Mouse (Mus musculus) CH12.LX (cell line): ENCODE data around the gene Nab2. TPM values are rescaled to one million over a fixed set of nuclear protein-coding genes. Genes with fewer than 3 reads are reported as not detected.

Experiments used
- DNase-seq: peaks from one replicate; pipeline ENCODE4 v3.0.0-alpha.2; 2013; ENCODE audit errors: extremely low read depth
- H3K27ac ChIP-seq: 2 replicates; pipeline ENCODE4 v1.5.1; 2012; ENCODE audit warnings: low read depth, mild to moderate bottlenecking, control low read depth, moderate library complexity; ENCODE audit not compliant: insufficient read depth
- H3K27me3 ChIP-seq: replicated peaks from 2 replicates; pipeline ENCODE3; 2012; ENCODE audit warnings: inconsistent platforms
- H3K36me3 ChIP-seq, 2 experiments: replicated peaks in 1 of 2; 2 replicates each; pipeline versions ENCODE3 to v1.6.1; 2012; ENCODE audit warnings: inconsistent platforms in 1 of 2, low read length in 1 of 2, mild to moderate bottlenecking in 1 of 2, mixed read lengths in 1 of 2, moderate library complexity in 1 of 2; ENCODE audit not compliant: control insufficient read depth in 1 of 2, insufficient read depth in 1 of 2
- H3K4me1 ChIP-seq, 2 experiments: 2 replicates each; pipeline ENCODE4 v1.6.1; 2012; ENCODE audit warnings: inconsistent platforms in 1 of 2, moderate library complexity in 1 of 2; ENCODE audit not compliant: insufficient read depth in 2 of 2, control insufficient read depth in 1 of 2
- H3K4me2 ChIP-seq: 2 replicates; pipeline ENCODE4 v1.6.1; 2012; ENCODE audit warnings: low read depth, mild to moderate bottlenecking, control low read depth; ENCODE audit not compliant: poor library complexity, insufficient read depth, severe bottlenecking
- H3K4me3 ChIP-seq, 3 experiments: fragments of 150-350 bp in 1 of 3; sonication (generic) in 1 of 3; replicated peaks in 1 of 3; 2 replicates each; pipeline versions ENCODE3 to v1.5.1; 2011 to 2012; ENCODE audit warnings: low read depth in 2 of 3, low read length in 2 of 3, mild to moderate bottlenecking in 2 of 3, moderate library complexity in 2 of 3, control low read depth in 1 of 3, improper control_type of control experiment in 1 of 3, inconsistent platforms in 1 of 3, mixed read lengths in 1 of 3; ENCODE audit not compliant: poor library complexity in 1 of 3
- H3K79me2 ChIP-seq: replicated peaks from 2 replicates; pipeline ENCODE4 v1.6.1; 2012; ENCODE audit warnings: mild to moderate bottlenecking, moderate library complexity; ENCODE audit not compliant: control insufficient read depth, poor library complexity, insufficient read depth, severe bottlenecking; ENCODE audit errors: extremely low read depth
- H3K9ac ChIP-seq: 2 replicates; pipeline ENCODE4 v1.6.1; 2012; ENCODE audit warnings: low read depth, mild to moderate bottlenecking, control low read depth, moderate library complexity; ENCODE audit not compliant: insufficient read depth
- H3K9me3 ChIP-seq: replicated peaks from 2 replicates; pipeline ENCODE3; 2012; ENCODE audit warnings: low read length, inconsistent platforms, mixed read lengths
- CHD1 ChIP-seq: IDR thresholded peaks from 2 replicates; pipeline ENCODE4 v1.6.1; 2012; ENCODE audit warnings: low read depth, low read length, improper control_type of control experiment, inconsistent platforms
- CHD2 ChIP-seq: IDR thresholded peaks from 2 replicates; pipeline ENCODE4 v1.6.1; 2011; ENCODE audit warnings: low read length, improper control_type of control experiment
- CTCF ChIP-seq, 2 experiments: IDR thresholded peaks in 1 of 2; conservative IDR thresholded peaks in 1 of 2; 2 replicates each; pipeline ENCODE4 v1.5.1; 2011 to 2012; ENCODE audit warnings: low read depth in 2 of 2, low read length in 2 of 2, improper control_type of control experiment in 1 of 2, inconsistent platforms in 1 of 2, mild to moderate bottlenecking in 1 of 2, moderate library complexity in 1 of 2
- E2F4 ChIP-seq: IDR thresholded peaks from 2 replicates; pipeline ENCODE4 v1.6.1; 2011; ENCODE audit warnings: low read depth, low read length, improper control_type of control experiment; ENCODE audit not compliant: insufficient replicate concordance
- ELF1 ChIP-seq: IDR thresholded peaks from 2 replicates; pipeline ENCODE4 v1.6.1; 2014; ENCODE audit warnings: low read depth, mild to moderate bottlenecking, inconsistent platforms, low read length, improper control_type of control experiment
- EP300 ChIP-seq: IDR thresholded peaks from 2 replicates; pipeline ENCODE4 v1.6.1; 2011; ENCODE audit warnings: low read length, improper control_type of control experiment
- ETS1 ChIP-seq: conservative IDR thresholded peaks from 2 replicates; pipeline ENCODE4 v1.6.1; 2012; ENCODE audit warnings: low read depth, mild to moderate bottlenecking, inconsistent platforms, low read length, improper control_type of control experiment, moderate library complexity
- HCFC1 ChIP-seq: IDR thresholded peaks from 2 replicates; pipeline ENCODE4 v1.6.1; 2012; ENCODE audit warnings: low read depth, mild to moderate bottlenecking, inconsistent platforms, low read length, improper control_type of control experiment
- IRF4 ChIP-seq: IDR thresholded peaks from 2 replicates; pipeline ENCODE4 v1.6.1; 2014; ENCODE audit warnings: low read depth, mild to moderate bottlenecking, inconsistent platforms, low read length, improper control_type of control experiment
- JUN ChIP-seq: IDR thresholded peaks from 2 replicates; pipeline ENCODE4 v1.6.1; 2011; ENCODE audit warnings: low read depth, mild to moderate bottlenecking, low read length, improper control_type of control experiment, moderate library complexity; ENCODE audit not compliant: insufficient read depth
- JUND ChIP-seq: conservative IDR thresholded peaks from 2 replicates; pipeline ENCODE4 v1.6.1; 2011; ENCODE audit warnings: low read depth, low read length, improper control_type of control experiment
- KAT2A ChIP-seq: IDR thresholded peaks from 2 replicates; pipeline ENCODE4 v1.6.1; 2012; ENCODE audit warnings: low read length, improper control_type of control experiment, inconsistent platforms; ENCODE audit not compliant: insufficient replicate concordance
- MAFK ChIP-seq: IDR thresholded peaks from 2 replicates; pipeline ENCODE4 v1.6.1; 2011; ENCODE audit warnings: low read length, improper control_type of control experiment; ENCODE audit not compliant: insufficient replicate concordance
- MAX ChIP-seq: IDR thresholded peaks from 2 replicates; pipeline ENCODE4 v1.6.1; 2011; ENCODE audit warnings: low read length, improper control_type of control experiment
- MAZ ChIP-seq: IDR thresholded peaks from 2 replicates; pipeline ENCODE4 v1.6.1; 2012; ENCODE audit warnings: low read depth, mild to moderate bottlenecking, inconsistent platforms, low read length, improper control_type of control experiment, moderate library complexity
- MEF2A ChIP-seq: IDR thresholded peaks from 2 replicates; pipeline ENCODE4 v1.6.1; 2014; ENCODE audit warnings: low read depth, mild to moderate bottlenecking, inconsistent platforms, low read length, improper control_type of control experiment, borderline replicate concordance
- MXI1 ChIP-seq: IDR thresholded peaks from 2 replicates; pipeline ENCODE4 v1.6.1; 2011; ENCODE audit warnings: mild to moderate bottlenecking, low read depth, low read length, improper control_type of control experiment
- MYC ChIP-seq: IDR thresholded peaks from 2 replicates; pipeline ENCODE4 v1.6.1; 2011; ENCODE audit warnings: low read depth, mild to moderate bottlenecking, improper control_type of control experiment, low read length
- NELFE ChIP-seq: IDR thresholded peaks from 2 replicates; pipeline ENCODE4 v1.6.1; 2011; ENCODE audit warnings: low read depth, low read length, improper control_type of control experiment
- NRF1 ChIP-seq: IDR thresholded peaks from 2 replicates; pipeline ENCODE4 v1.6.1; 2014; ENCODE audit warnings: low read depth, mild to moderate bottlenecking, inconsistent platforms, low read length, improper control_type of control experiment, moderate library complexity
- PAX5 ChIP-seq: IDR thresholded peaks from 2 replicates; pipeline ENCODE4 v1.6.1; 2012; ENCODE audit warnings: low read length, inconsistent platforms, mixed read lengths
- POLR2A ChIP-seq: IDR thresholded peaks from 2 replicates; pipeline ENCODE4 v1.6.1; 2011; ENCODE audit warnings: low read depth, mild to moderate bottlenecking, improper control_type of control experiment, low read length
- POLR2AphosphoS2 ChIP-seq: IDR thresholded peaks from 2 replicates; pipeline ENCODE4 v1.6.1; 2011; ENCODE audit warnings: low read depth, low read length, improper control_type of control experiment
- RAD21 ChIP-seq: IDR thresholded peaks from 2 replicates; pipeline ENCODE4 v1.6.1; 2011; ENCODE audit warnings: low read depth, mild to moderate bottlenecking, low read length, improper control_type of control experiment, moderate library complexity
- RCOR1 ChIP-seq: conservative IDR thresholded peaks from 2 replicates; pipeline ENCODE4 v1.6.1; 2012; ENCODE audit warnings: low read depth, mild to moderate bottlenecking, inconsistent platforms, low read length, improper control_type of control experiment
- SIN3A ChIP-seq: IDR thresholded peaks from 2 replicates; pipeline ENCODE4 v1.6.1; 2012; ENCODE audit warnings: low read length, improper control_type of control experiment, inconsistent platforms
- SMC3 ChIP-seq: IDR thresholded peaks from 2 replicates; pipeline ENCODE4 v1.6.1; 2011; ENCODE audit warnings: low read depth, low read length, improper control_type of control experiment
- TBP ChIP-seq: conservative IDR thresholded peaks from 2 replicates; pipeline ENCODE4 v1.6.1; 2011; ENCODE audit warnings: low read depth, low read length, improper control_type of control experiment
- TCF12 ChIP-seq: IDR thresholded peaks from 2 replicates; pipeline ENCODE4 v1.6.1; 2014; ENCODE audit warnings: low read depth, mild to moderate bottlenecking, inconsistent platforms, low read length, improper control_type of control experiment
- UBTF ChIP-seq: IDR thresholded peaks from 2 replicates; pipeline ENCODE4 v1.6.1; 2012; ENCODE audit warnings: low read depth, mild to moderate bottlenecking, inconsistent platforms, low read length, improper control_type of control experiment, moderate library complexity
- USF1 ChIP-seq: IDR thresholded peaks from 2 replicates; pipeline ENCODE4 v1.6.1; 2014; ENCODE audit warnings: low read depth, mild to moderate bottlenecking, inconsistent platforms, low read length, improper control_type of control experiment
- USF2 ChIP-seq: conservative IDR thresholded peaks from 2 replicates; pipeline ENCODE4 v1.6.1; 2011; ENCODE audit warnings: low read depth, low read length, improper control_type of control experiment
- ZC3H11A ChIP-seq: IDR thresholded peaks from 2 replicates; pipeline ENCODE4 v1.6.1; 2012; ENCODE audit warnings: low read depth, mild to moderate bottlenecking, inconsistent platforms, low read length, improper control_type of control experiment
- ZKSCAN1 ChIP-seq: IDR thresholded peaks from 2 replicates; pipeline ENCODE4 v1.6.1; 2012; ENCODE audit warnings: low read depth, inconsistent platforms, low read length, improper control_type of control experiment, borderline replicate concordance
- ZMIZ1 ChIP-seq: IDR thresholded peaks from 2 replicates; pipeline ENCODE4 v1.6.1; 2012; ENCODE audit warnings: low read depth, mild to moderate bottlenecking, inconsistent platforms, low read length, improper control_type of control experiment
- ZNF384 ChIP-seq: IDR thresholded peaks from 2 replicates; pipeline ENCODE4 v1.6.1; 2012; ENCODE audit warnings: low read depth, low read length, improper control_type of control experiment, inconsistent platforms
- dilution Hi-C: fragments of 300-500 bp; cut with MboI; formaldehyde crosslinking; loops from 2 replicates; pipeline ENCODE4 v1.14.3; 2020; ENCODE audit warnings: low sequenced_read_pairs; ENCODE audit not compliant: extremely low pct_unique_long_range_greater_than_20kb, extremely low pct_ligation_motif_present
- in situ Hi-C: fragments of 300-500 bp; cut with MboI; formaldehyde crosslinking; loops from 3 replicates; pipeline ENCODE4 v1.14.3; 2019; ENCODE audit warnings: low sequenced_read_pairs, low pct_ligation_motif_present, low pct_unique_long_range_greater_than_20kb, mixed read lengths
- polyA plus RNA-seq: library from polyadenylated mRNA; unstranded; fragments of >175 nt; gene quantifications from 2 replicates; pipeline ENCODE4 v1.2.1, GENCODE M21; 2012; ENCODE audit warnings: low read depth; ENCODE audit not compliant: insufficient read length
- total RNA-seq, 2 experiments: library from RNA; depleted of rRNA; stranded (reverse); fragments of 300-350 nt in 1 of 2; fragments of >200 nt in 1 of 2; gene quantifications; 2 replicates each; pipeline ENCODE4 v1.2.3; 2012 to 2014

Gene Nab2
- total RNA-seq (2012; rRNA removed), result 10.0 and 13.9 TPM in 2 replicates
- 5.9 and 8.1 TPM in 2 replicates for total RNA-seq (2014; rRNA removed)
- polyA plus RNA-seq, result 9.2 and 10.8 TPM in 2 replicates

GRCm38 (mm10) chr10:127668093-127669050 lies at the start of gene Nab2:
Gene Nab2, minus strand, starts transcription at chr10:127668568.
- Histone ChIP-seq H3K79me2 (no peaks in the 10 kb centered on the region), H3K4me2 (peak within 1 kb of the TSS; percentile 77), H3K9ac (peak within 1 kb of the TSS; percentile 93), H3K36me3 (peaks cover 0 to 12% of the 10 kb centered on the region in 2 experiments), H3K4me3 (peak within 1 kb of the TSS; percentile 56 to 72 (median 59)), H3K4me1 (peaks cover 7 to 50% of the 10 kb centered on the region in 2 experiments), H3K9me3 (no peaks in the 10 kb centered on the region), H3K27ac (peak within 1 kb of the TSS; percentile 87), H3K27me3 (peaks cover 26% of the 10 kb centered on the region)
- in situ Hi-C loops, result no loop called here
- peak; percentile 72 for DNase-seq
- dilution Hi-C loops, result no loop called here
- TF ChIP-seq JUN (no peak), MYC (peak; percentile 16; the same call in 1 of the 2 replicates), MEF2A (peak; percentile 36), ZC3H11A (no peak), ETS1 (peak; percentile 77), ZMIZ1 (0 out of 2 replicates have a peak, but pooled peaks have one; percentile 38), NELFE (peak; percentile 65), ELF1 (peak; percentile 45), POLR2A (no peak; the same call in none of the 2 replicates), EP300 (peak; percentile 7; the same call in 1 of the 2 replicates), USF2 (no peak), USF1 (no peak), ZKSCAN1 (no peak), MAZ (peak; percentile 90), UBTF (no peak; the same call in 1 of the 2 replicates), NRF1 (no peak), ZNF384 (peak; percentile 70; the same call in 1 of the 2 replicates), E2F4 (no peak), CTCF (conservative IDR thresholded peaks at IDR 0.05 in 1 of 2, IDR thresholded peaks at IDR 0.05 in 1 of 2; ENCODE audit: low read depth in 2 of 2, low read length in 2 of 2) (peak in 1 of 2 experiments; percentile 59; a peak in 2 of 4 replicates), RCOR1 (no peak), SIN3A (no peak), SMC3 (peak; percentile 15; the same call in 1 of the 2 replicates), RAD21 (no peak; the same call in none of the 2 replicates), MAX (0 out of 2 replicates have a peak, but pooled peaks have one; percentile 23), MAFK (no peak), KAT2A (0 out of 2 replicates have a peak, but pooled peaks have one; percentile 27), PAX5 (no peak), POLR2AphosphoS2 (no peak), CHD1 (peak; percentile 86), TCF12 (peak; percentile 50; the same call in 1 of the 2 replicates), MXI1 (peak; percentile 52; the same call in 1 of the 2 replicates), TBP (no peak), CHD2 (peak; percentile 85; the same call in 1 of the 2 replicates), IRF4 (peak; percentile 59), HCFC1 (peak; percentile 37; the same call in 1 of the 2 replicates), JUND (no peak)
